Mouse (Mus musculus): Measurements from ENCODE around the gene Lgals3bp. TPM values are rescaled to one million over a fixed set of nuclear protein-coding genes. Genes with fewer than 3 reads are reported as not detected.

Gene Lgals3bp
- polyA plus RNA-seq, 1 experiment from 2014 or later = 39.0 TPM

- Histone ChIP-seq H3K9me3 (ENCODE audit: control insufficient read depth, low read depth, low read length) (no peaks in the 10 kb centered on the region), H3K4me1 (ENCODE audit: control insufficient read depth, insufficient read depth, low read length) (peaks cover 38% of the 10 kb centered on the region; the same call in 1 of the 2 replicates), H3K4me3 (ENCODE audit: low read depth, low read length) (no peak overlapping the region), H3K9ac (replicated peaks; ENCODE audit: low read depth, low read length) (no peak overlapping the region), H3K27ac (ENCODE audit: low read length) (peak overlapping the region; percentile 15; the same call in 1 of the 2 replicates), H3K4me2 (replicated peaks; ENCODE audit: low read depth, low read length) (no peak overlapping the region), H3K36me3 (ENCODE audit: control insufficient read depth, insufficient read depth, low read length) (0 out of 2 replicates have a peak, but pooled peaks cover 3% of the 10 kb centered on the region), H3K27me3 (ENCODE audit: control insufficient read depth, insufficient read depth, low read length) (no peaks in the 10 kb centered on the region)
- 90% methylated on average over 2 of the region's 2 CpGs for WGBS
- ATAC-seq (ENCODE audit: insufficient number of reproducible peaks, insufficient read depth, low FRiP score, low read depth) = no peak
These were observed 54.5 kb downstream of the Lgals3bp start for GRCm38 (mm10) chr11:118347391-118347790.

DNA sequence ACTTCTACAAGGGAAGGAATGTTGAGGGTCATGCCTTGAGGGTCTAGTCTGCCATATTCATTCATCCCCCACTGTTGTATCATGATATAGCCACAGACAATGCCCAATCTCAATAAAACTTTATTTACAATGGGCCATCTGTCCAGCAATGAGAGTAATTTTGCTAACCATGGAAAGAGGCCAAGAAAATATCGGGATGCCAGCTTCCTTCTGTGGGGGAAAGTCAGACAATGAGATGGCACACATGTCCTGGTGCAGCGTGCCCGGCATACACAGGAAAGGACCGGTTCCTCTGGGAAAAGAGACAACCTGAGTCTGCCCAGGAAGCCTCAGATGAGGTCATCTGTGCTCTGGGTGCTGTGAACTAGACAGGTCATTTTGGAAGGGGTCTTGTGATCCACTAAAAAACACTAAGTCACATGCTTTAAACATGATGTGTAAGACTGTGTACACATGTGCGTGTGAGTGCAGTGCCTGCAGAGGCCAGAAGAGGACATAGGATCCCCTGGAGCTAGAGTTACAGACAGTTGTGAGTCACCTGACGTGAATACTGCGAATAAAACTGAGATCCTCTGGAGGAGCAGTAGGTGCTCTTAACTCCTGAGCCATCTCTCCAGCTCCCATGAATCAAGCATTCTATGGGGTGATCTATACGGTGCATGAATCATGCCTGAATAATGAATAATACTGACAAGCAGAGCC is 55.3 kb downstream of the Lgals3bp start:
- Histone ChIP-seq H3K27ac (ENCODE audit: low read length) (no peak overlapping the region; the same call in 1 of the 2 replicates), H3K4me2 (replicated peaks; ENCODE audit: low read depth, low read length) (no peak overlapping the region), H3K4me1 (ENCODE audit: control insufficient read depth, insufficient read depth, low read length) (peaks cover 38% of the 10 kb centered on the region; the same call in 1 of the 2 replicates), H3K36me3 (ENCODE audit: control insufficient read depth, insufficient read depth, low read length) (no peaks in the 10 kb centered on the region), H3K9me3 (ENCODE audit: control insufficient read depth, low read depth, low read length) (no peaks in the 10 kb centered on the region), H3K4me3 (ENCODE audit: low read depth, low read length) (no peak overlapping the region), H3K27me3 (ENCODE audit: control insufficient read depth, insufficient read depth, low read length) (no peaks in the 10 kb centered on the region), H3K9ac (replicated peaks; ENCODE audit: low read depth, low read length) (no peak overlapping the region)
- ATAC-seq (ENCODE audit: insufficient number of reproducible peaks, insufficient read depth, low FRiP score, low read depth) = no peak
- WGBS = 83% methylated on average over 8 of the region's 8 CpGs

DNA sequence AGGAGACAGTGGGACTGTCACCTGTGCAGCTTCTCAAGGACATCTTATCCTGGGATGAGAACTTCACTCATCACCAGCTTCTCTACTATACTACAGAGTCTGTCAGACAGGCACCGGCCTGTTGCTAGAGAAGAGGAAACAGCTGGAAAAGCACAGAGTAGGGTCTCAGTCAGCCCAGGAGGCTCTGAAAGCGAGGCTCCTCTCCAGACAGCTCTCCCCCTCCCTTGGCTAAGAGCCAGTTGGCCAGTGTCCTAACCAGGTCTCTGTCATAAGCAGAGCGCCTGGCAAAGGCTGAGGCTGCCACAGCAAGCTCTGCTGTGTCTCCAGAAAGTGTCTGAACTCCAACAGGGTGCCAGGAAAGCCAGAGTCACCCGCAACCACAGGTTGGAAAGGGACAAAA is 56.2 kb downstream of the Lgals3bp start:
- Histone ChIP-seq H3K27ac (ENCODE audit: low read length) (no peak overlapping the region; the same call in 1 of the 2 replicates), H3K4me3 (ENCODE audit: low read depth, low read length) (no peak overlapping the region), H3K36me3 (ENCODE audit: control insufficient read depth, insufficient read depth, low read length) (no peaks in the 10 kb centered on the region), H3K9ac (replicated peaks; ENCODE audit: low read depth, low read length) (no peak overlapping the region), H3K4me2 (replicated peaks; ENCODE audit: low read depth, low read length) (no peak overlapping the region), H3K4me1 (ENCODE audit: control insufficient read depth, insufficient read depth, low read length) (peaks cover 38% of the 10 kb centered on the region; the same call in 1 of the 2 replicates), H3K9me3 (ENCODE audit: control insufficient read depth, low read depth, low read length) (no peaks in the 10 kb centered on the region), H3K27me3 (ENCODE audit: control insufficient read depth, insufficient read depth, low read length) (no peaks in the 10 kb centered on the region)
- 38% methylated on average over 4 of the region's 4 CpGs for WGBS
- peak; percentile 21; the same call in 1 of the 2 replicates for ATAC-seq (ENCODE audit: insufficient number of reproducible peaks, insufficient read depth, low FRiP score, low read depth)

GRCm38 (mm10) chr11:118343629-118344028 is 58.3 kb downstream of the Lgals3bp start:
- no peak overlapping the region for H3K9ac ChIP-seq (replicated peaks; ENCODE audit: low read depth, low read length)
- no peak overlapping the region for H3K4me3 ChIP-seq (ENCODE audit: low read depth, low read length)
- H3K9me3 ChIP-seq (ENCODE audit: control insufficient read depth, low read depth, low read length) = no peaks in the 10 kb centered on the region
- H3K4me1 ChIP-seq (ENCODE audit: control insufficient read depth, insufficient read depth, low read length) = peaks cover 29% of the 10 kb centered on the region; the same call in 1 of the 2 replicates
- H3K27me3 ChIP-seq (ENCODE audit: control insufficient read depth, insufficient read depth, low read length) = no peaks in the 10 kb centered on the region
- no peak overlapping the region for H3K4me2 ChIP-seq (replicated peaks; ENCODE audit: low read depth, low read length)
- no peak for ATAC-seq (ENCODE audit: insufficient number of reproducible peaks, insufficient read depth, low FRiP score, low read depth)
- WGBS = 65% methylated on average over 2 of the region's 2 CpGs
- no peak overlapping the region for H3K27ac ChIP-seq (ENCODE audit: low read length)
- H3K36me3 ChIP-seq (ENCODE audit: control insufficient read depth, insufficient read depth, low read length) = no peaks in the 10 kb centered on the region

Other genes with a start within 250 kb of the Lgals3bp start
- 10.6 and 10.8 TPM in 2 replicates for gene Cyth1, start 153.5 kb downstream of the Lgals3bp start, polyA plus RNA-seq (2014; fragmentation: Nextera tagmentation; extraction: Ambion mirVana)
- gene Usp36, start 111.8 kb downstream of the Lgals3bp start, polyA plus RNA-seq (2014; fragmentation: Nextera tagmentation; extraction: Ambion mirVana) = 17.5 and 19.1 TPM in 2 replicates
- 0.62 TPM in 1 of 2 replicates, not detected in the other for gene Cep295nl, start 59.6 kb downstream of the Lgals3bp start, polyA plus RNA-seq (2014; fragmentation: Nextera tagmentation; extraction: Ambion mirVana)
- 101 and 109 TPM in 2 replicates for gene Timp2, start 46.4 kb downstream of the Lgals3bp start, polyA plus RNA-seq (2014; fragmentation: Nextera tagmentation; extraction: Ambion mirVana)
- gene Cant1, start 17.0 kb upstream of the Lgals3bp start, polyA plus RNA-seq (2014; fragmentation: Nextera tagmentation; extraction: Ambion mirVana) = 21.8 and 25.7 TPM in 2 replicates
- 7.0 and 7.9 TPM in 2 replicates for gene C1qtnf1, start 26.1 kb upstream of the Lgals3bp start, polyA plus RNA-seq (2014; fragmentation: Nextera tagmentation; extraction: Ambion mirVana)
- gene Engase, start 74.7 kb upstream of the Lgals3bp start, polyA plus RNA-seq (2014; fragmentation: Nextera tagmentation; extraction: Ambion mirVana) = 5.2 and 7.0 TPM in 2 replicates

Measured in stomach, embryonic 14.5 days (tissue).